Mouse (Mus musculus) limb, embryonic 11.5 days (tissue): Measurements from ENCODE around the gene Zkscan16. TPM values are rescaled to one million over a fixed set of nuclear protein-coding genes. Genes with fewer than 3 reads are reported as not detected.

Experiments
- ATAC-seq: fragments of 200-750 bp; cut with Nextera tagmentation; 2 replicates; pipeline ENCODE4 v1.8.0; 2017; ENCODE audit warnings: low read depth; ENCODE audit not compliant: insufficient number of reproducible peaks, low FRiP score, low TSS enrichment
- DNase-seq: peaks from one replicate; pipeline ENCODE4 v3.0.0-alpha.2; 2015; ENCODE audit warnings: low spot score
- H3K27ac ChIP-seq: fragments of 300-500 bp; sonication (generic); replicated peaks from 2 replicates; pipeline ENCODE4 v1.5.1; 2014; ENCODE audit warnings: low read depth, mild to moderate bottlenecking, low read length
- H3K27me3 ChIP-seq: fragments of 300-500 bp; sonication (generic); 2 replicates; pipeline ENCODE4 v1.6.1; 2014; ENCODE audit warnings: mild to moderate bottlenecking, low read length, mixed read lengths; ENCODE audit not compliant: control insufficient read depth, insufficient read depth
- H3K36me3 ChIP-seq: fragments of 300-500 bp; sonication (generic); 2 replicates; pipeline ENCODE4 v1.6.1; 2014; ENCODE audit warnings: mild to moderate bottlenecking, low read length, moderate library complexity, mixed read lengths; ENCODE audit not compliant: control insufficient read depth, insufficient read depth
- H3K4me1 ChIP-seq: fragments of 300-500 bp; sonication (generic); 2 replicates; pipeline ENCODE4 v1.6.1; 2014; ENCODE audit warnings: low read length, mixed read lengths; ENCODE audit not compliant: control insufficient read depth, insufficient read depth
- H3K4me2 ChIP-seq: fragments of 300-500 bp; sonication (generic); 2 replicates; pipeline ENCODE4 v1.6.1; 2014; ENCODE audit warnings: low read depth, mild to moderate bottlenecking, moderate library complexity; ENCODE audit not compliant: severe bottlenecking
- H3K4me3 ChIP-seq: fragments of 300-500 bp; sonication (generic); 2 replicates; pipeline ENCODE4 v1.5.1; 2014; ENCODE audit warnings: low read depth, low read length
- H3K9ac ChIP-seq: fragments of 300-500 bp; sonication (generic); 2 replicates; pipeline ENCODE4 v1.6.1; 2014; ENCODE audit warnings: mild to moderate bottlenecking, low read length
- H3K9me3 ChIP-seq: fragments of 300-500 bp; sonication (generic); 2 replicates; pipeline ENCODE4 v1.6.1; 2016; ENCODE audit warnings: low read length; ENCODE audit not compliant: control insufficient read depth
- WGBS: fragments of 180-500 bp; shearing (Covaris S2); extraction: QIAGEN DNeasy Blood & Tissue Kit; methylation state at CpG from one replicate; pipeline ENCODE4 v1.1.7; 2014; 5-methylcytosine and 5-hydroxymethylcytosine counted together
- polyA plus RNA-seq: library from polyadenylated mRNA; unstranded; fragments of >200 nt; fragmentation: Nextera tagmentation; extraction: Ambion mirVana; gene quantifications from 2 replicates; pipeline ENCODE4 v1.2.1, GENCODE M21; 2014

Zkscan16 gene
- polyA plus RNA-seq, 1 experiment from 2014 or later = 1.1 TPM

- H3K4me2 ChIP-seq = no peak overlapping the region
- H3K4me1 ChIP-seq = peaks cover 10% of the 10 kb centered on the region; the same call in 1 of the 2 replicates
- ATAC-seq = no peak
- no peaks in the 10 kb centered on the region for H3K9me3 ChIP-seq
- H3K9ac ChIP-seq = no peak overlapping the region
- DNase-seq = peak; percentile 80
- H3K4me3 ChIP-seq = no peak overlapping the region
- 22% methylated on average over 2 of the region's 2 CpGs for WGBS
- no peaks in the 10 kb centered on the region for H3K27me3 ChIP-seq
- no peak overlapping the region for H3K27ac ChIP-seq
- H3K36me3 ChIP-seq = no peaks in the 10 kb centered on the region
Measured at GRCm38 (mm10) chr4:58999686-59000085, 56.3 kb downstream of the Zkscan16 start.

- H3K4me1 ChIP-seq = peaks cover 7% of the 10 kb centered on the region; the same call in 1 of the 2 replicates
- no peaks in the 10 kb centered on the region for H3K36me3 ChIP-seq
- no peak overlapping the region for H3K9ac ChIP-seq
- no peak overlapping the region for H3K4me3 ChIP-seq
- no peak for DNase-seq
- H3K9me3 ChIP-seq = no peaks in the 10 kb centered on the region
- H3K4me2 ChIP-seq = no peak overlapping the region
- WGBS = 0% methylated on average over 2 of the region's 2 CpGs
- no peaks in the 10 kb centered on the region for H3K27me3 ChIP-seq
- no peak for ATAC-seq
- no peak overlapping the region for H3K27ac ChIP-seq
Measured at GRCm38 (mm10) chr4:59000614-59001013, 57.2 kb downstream of the Zkscan16 start.

DNA sequence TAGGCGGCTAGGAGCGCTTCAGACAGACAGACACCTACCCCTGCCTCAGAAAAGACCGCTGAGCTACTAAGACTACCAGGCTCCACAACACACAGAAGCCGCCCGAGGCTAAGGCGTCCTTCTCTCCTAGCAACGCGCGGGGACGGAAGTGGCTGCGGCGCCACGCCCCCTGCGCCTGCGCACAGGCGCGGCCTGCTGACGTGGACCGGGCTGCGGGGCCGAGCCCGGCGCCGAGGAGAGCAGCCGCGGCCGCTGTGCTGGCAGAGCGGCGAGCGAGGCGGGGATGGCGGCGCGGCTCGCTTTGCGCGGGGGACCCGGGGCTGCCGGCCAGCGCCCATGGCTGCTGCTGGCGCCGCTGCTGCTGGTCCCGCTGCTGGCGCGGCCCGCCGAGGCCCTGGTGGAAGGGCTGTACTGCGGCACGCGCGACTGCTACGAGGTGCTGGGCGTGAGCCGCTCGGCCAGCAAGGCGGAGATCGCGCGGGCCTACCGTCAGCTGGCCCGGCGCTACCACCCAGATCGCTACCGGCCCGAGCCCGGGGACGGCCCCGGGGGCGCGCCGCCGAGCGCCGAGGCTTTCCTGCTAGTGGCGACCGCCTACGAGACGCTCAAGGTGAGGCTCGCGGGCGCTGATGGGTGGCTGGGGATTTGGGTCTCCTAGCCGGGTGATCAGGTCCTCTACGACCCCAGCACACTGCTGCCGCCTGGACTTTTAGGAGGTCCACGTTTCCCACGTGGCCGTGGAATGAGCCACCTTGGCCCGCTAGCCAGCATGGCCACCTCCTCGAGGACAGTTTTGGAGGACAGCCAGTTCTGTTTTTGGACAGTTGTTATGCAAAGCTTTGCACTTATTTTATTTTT, 59.7 kb downstream of the Zkscan16 start, which contains the start of gene Gm20503:
Gm20503 (plus strand) TSS at position 263 of the 858 bp plus-strand sequence.
- H3K36me3 ChIP-seq = no peaks in the 10 kb centered on the region
- peak within 1 kb of the TSS; percentile 92 for H3K4me3 ChIP-seq
- H3K27me3 ChIP-seq = no peaks in the 10 kb centered on the region
- DNase-seq (peak; percentile 93), ATAC-seq (peak; percentile 95)
- WGBS = under 1% methylated on average over 77 of the region's 89 CpGs
- 0 out of 2 replicates have a peak, but pooled peaks cover 10% of the 10 kb centered on the region for H3K4me1 ChIP-seq
- H3K4me2 ChIP-seq = peak within 1 kb of the TSS; percentile 81
- peak within 1 kb of the TSS; percentile 89 for H3K9ac ChIP-seq
- no peaks in the 10 kb centered on the region for H3K9me3 ChIP-seq
- peak within 1 kb of the TSS; percentile 70; the same call in 1 of the 2 replicates for H3K27ac ChIP-seq

GRCm38 (mm10) chr4:59003806-59004200, 60.4 kb downstream of the Zkscan16 start:
- WGBS = 43% methylated on average over 7 of the region's 7 CpGs
- H3K9ac ChIP-seq = peak overlapping the region; percentile 89
- no peak overlapping the region for H3K27ac ChIP-seq
- H3K36me3 ChIP-seq = no peaks in the 10 kb centered on the region
- H3K4me3 ChIP-seq = peak overlapping the region; percentile 92
- H3K4me2 ChIP-seq = peak overlapping the region; percentile 81
- H3K9me3 ChIP-seq = no peaks in the 10 kb centered on the region
- DNase-seq = no peak
- no peaks in the 10 kb centered on the region for H3K27me3 ChIP-seq
- ATAC-seq = no peak
- 0 out of 2 replicates have a peak, but pooled peaks cover 10% of the 10 kb centered on the region for H3K4me1 ChIP-seq

DNA sequence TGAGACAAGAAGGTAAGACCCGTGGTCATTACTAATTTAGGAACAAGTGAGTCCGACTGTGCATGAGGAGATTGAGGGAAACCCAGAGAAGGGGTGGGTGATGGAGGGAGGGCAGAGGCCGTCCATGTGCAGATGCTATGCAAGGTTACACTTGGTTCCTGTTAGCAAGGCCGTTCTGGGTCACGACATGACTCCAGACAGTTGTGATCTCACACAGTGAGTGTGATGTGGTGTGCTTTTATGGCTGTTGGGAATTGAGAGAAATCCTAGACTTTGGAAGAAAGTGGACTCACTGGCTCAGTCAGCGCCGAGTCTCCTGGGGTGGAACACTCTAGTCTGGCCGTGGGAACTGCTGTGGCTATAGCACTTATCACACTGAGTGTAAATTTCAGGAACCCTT, 62.8 kb downstream of the Zkscan16 start:
- no peak for ATAC-seq
- Histone ChIP-seq H3K9ac (no peak overlapping the region), H3K27ac (no peak overlapping the region), H3K27me3 (no peaks in the 10 kb centered on the region), H3K9me3 (no peaks in the 10 kb centered on the region), H3K4me1 (0 out of 2 replicates have a peak, but pooled peaks cover 7% of the 10 kb centered on the region), H3K4me2 (no peak overlapping the region), H3K4me3 (no peak overlapping the region), H3K36me3 (no peaks in the 10 kb centered on the region)
- WGBS = 46% methylated on average over 8 of the region's 8 CpGs
- DNase-seq = no peak

GRCm38 (mm10) chr4:59007016-59007415, 63.6 kb downstream of the Zkscan16 start:
- H3K9me3 ChIP-seq = no peaks in the 10 kb centered on the region
- ATAC-seq (no peak), DNase-seq (no peak)
- H3K36me3 ChIP-seq = no peaks in the 10 kb centered on the region
- WGBS = 92% methylated on average over 6 of the region's 6 CpGs
- 0 out of 2 replicates have a peak, but pooled peaks cover 7% of the 10 kb centered on the region for H3K4me1 ChIP-seq
- no peak overlapping the region for H3K27ac ChIP-seq
- no peak overlapping the region for H3K4me2 ChIP-seq
- H3K27me3 ChIP-seq = no peaks in the 10 kb centered on the region
- H3K9ac ChIP-seq = no peak overlapping the region
- no peak overlapping the region for H3K4me3 ChIP-seq

Other genes starting within 250 kb of the Zkscan16 start
- not detected in 2 replicates for gene Olfr267, start 155.9 kb upstream of the Zkscan16 start, polyA plus RNA-seq
- gene Ecpas, start 30.9 kb upstream of the Zkscan16 start, polyA plus RNA-seq = 45.6 and 51.4 TPM in 2 replicates
- gene Ptgr1, start 43.5 kb downstream of the Zkscan16 start, polyA plus RNA-seq = 24.4 and 25.9 TPM in 2 replicates
- 7.4 and 8.9 TPM in 2 replicates for gene Dnajc25, start 51.4 kb downstream of the Zkscan16 start, polyA plus RNA-seq
- gene Gm20503, start 59.6 kb downstream of the Zkscan16 start, polyA plus RNA-seq = 9.7 TPM in 2 replicates
- 118 and 124 TPM in 2 replicates for gene Gng10, start 91.5 kb downstream of the Zkscan16 start, polyA plus RNA-seq
- gene AI481877, start 195.4 kb downstream of the Zkscan16 start, polyA plus RNA-seq = not detected in 2 replicates
- 10.3 TPM in 2 replicates for gene Ugcg, start 245.6 kb downstream of the Zkscan16 start, polyA plus RNA-seq